Mouse (Mus musculus) frontal cortex, postnatal 25 days (tissue): ENCODE results near the gene Map3k13.

Source experiments
- DNase-seq, 2 experiments: peaks; one replicate each; pipeline ENCODE4 v3.0.0; 2022; ENCODE audit warnings: low spot score in 2 of 2

Map3k13 gene

GRCm38 (mm10) chr16:21852374-21852773 lies 58.2 kb downstream of the Map3k13 start:
- no peak for DNase-seq

- no peak for DNase-seq
These were observed 59.3 kb downstream of the Map3k13 start for GRCm38 (mm10) chr16:21853446-21853941.

GRCm38 (mm10) chr16:21854589-21855284 lies 60.6 kb downstream of the Map3k13 start:
- no peak for DNase-seq

- no peak for DNase-seq
These were observed 62.0 kb downstream of the Map3k13 start for GRCm38 (mm10) chr16:21856134-21856533.

- no peak for DNase-seq
These were observed 63.0 kb downstream of the Map3k13 start for GRCm38 (mm10) chr16:21857126-21857644.

- DNase-seq, result no peak
These were observed 64.0 kb downstream of the Map3k13 start for GRCm38 (mm10) chr16:21858163-21858562.

DNA sequence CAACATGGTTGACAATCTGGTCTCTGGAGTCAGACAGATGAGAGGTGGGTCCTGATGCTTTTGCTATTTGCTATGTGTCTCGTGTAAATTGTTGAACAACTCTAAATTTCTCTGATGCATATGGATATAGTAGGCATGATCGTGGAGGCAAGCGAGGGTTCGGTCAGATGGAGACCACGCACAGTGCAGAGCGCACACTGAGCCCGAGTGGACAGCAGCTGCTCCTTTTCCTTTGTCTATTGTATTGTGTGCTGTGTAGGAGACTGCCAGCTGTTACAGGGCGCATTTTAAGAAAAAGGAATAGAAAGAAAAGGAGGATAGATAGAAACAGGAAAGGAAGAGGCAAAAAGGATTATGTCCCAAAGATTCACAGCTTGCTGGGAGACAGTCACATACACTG lies 64.7 kb downstream of the Map3k13 start:
- no peak for DNase-seq

- no peak for DNase-seq
These were observed 68.3 kb downstream of the Map3k13 start for GRCm38 (mm10) chr16:21862448-21862847.

- DNase-seq, result no peak
These were observed 71.3 kb downstream of the Map3k13 start for GRCm38 (mm10) chr16:21865250-21865982.

DNA sequence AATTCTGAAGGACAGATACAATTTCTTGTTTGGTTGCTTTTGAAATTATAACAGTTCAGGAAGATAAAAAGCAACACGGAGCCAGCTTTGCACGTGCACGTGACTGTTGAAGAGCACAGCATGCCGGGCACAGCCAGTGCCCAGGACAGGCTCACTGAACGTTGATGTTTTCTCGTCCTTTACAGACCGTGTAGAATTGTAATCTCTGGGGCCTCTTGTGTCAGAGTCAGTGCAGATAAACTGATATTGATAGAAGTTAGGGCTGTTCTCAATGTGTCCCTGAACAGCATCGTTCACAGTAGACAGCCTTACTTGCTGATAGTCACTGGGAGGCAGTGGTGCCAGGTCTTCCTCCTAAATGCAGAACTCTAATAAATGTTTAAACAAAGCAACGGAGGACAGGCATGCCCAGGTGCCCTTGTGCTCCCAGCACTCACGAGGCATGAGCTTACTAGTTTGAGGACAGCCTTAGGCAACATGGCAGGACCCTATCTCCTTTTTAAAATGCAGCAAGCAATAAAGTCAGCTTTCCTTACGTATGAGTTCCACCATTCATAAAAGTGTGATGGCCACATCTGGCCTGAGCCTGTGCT lies 71.9 kb downstream of the Map3k13 start:
- no peak for DNase-seq

DNA sequence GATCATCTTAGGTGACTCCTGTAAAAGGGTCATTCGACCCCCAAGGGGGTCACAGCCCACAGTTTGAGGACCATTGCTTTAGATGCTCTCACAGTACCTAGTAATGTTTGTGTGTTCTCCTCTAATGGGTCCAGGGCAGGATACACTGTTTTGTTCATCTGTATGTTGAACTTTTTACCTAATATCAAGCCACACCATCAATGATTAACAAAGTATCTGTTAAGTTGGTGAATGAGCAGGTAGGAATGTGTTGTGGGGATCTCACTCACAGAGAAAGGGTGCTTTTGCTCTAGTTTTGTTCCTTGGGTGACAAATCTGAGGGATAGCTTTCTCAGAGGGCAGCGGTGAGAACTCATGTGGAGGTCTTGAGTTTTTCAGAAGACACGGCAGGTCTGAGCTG lies 73.6 kb downstream of the Map3k13 start:
- no peak for DNase-seq

GRCm38 (mm10) chr16:21868651-21869050 lies 74.5 kb downstream of the Map3k13 start:
- DNase-seq, result no peak

DNA sequence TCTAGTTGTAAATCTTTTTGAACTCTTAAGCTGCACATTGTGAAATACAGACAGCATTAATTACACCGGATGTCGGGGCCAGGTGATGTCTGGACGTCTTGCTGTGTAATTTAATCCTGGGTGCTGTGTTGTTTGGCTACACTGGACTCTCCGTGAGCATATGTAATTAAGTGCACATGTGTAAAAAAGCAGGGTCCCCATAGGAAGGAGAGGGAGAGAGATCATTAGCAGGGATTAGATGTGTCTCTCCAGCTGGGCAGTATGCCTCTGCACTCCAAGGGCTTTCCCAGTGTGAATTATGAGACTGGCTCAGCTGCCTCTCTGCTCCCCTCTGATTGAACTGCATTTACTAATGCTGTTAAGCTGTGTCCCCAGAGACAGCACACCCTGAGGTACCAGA lies 75.7 kb downstream of the Map3k13 start:
- DNase-seq, result no peak

DNA sequence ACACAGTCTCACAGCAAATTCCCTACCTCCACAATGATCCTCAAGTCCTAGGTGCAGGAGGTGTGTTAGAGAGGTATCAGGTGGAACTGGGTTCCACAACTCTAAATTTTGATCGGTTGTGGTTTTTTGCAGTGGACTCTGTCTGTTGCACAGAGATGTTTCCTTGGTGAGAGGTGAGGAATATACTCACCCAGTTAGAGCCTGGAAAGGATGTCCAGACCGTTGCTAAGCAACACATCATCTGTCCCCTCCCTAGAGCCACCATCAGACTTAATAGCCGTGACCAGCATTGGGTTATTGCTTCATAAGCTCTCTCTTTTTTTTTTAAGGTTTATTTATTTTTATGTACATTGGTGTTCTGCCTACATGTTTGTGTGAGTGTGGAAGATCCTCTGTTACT lies 83.6 kb downstream of the Map3k13 start:
- no peak for DNase-seq

DNA sequence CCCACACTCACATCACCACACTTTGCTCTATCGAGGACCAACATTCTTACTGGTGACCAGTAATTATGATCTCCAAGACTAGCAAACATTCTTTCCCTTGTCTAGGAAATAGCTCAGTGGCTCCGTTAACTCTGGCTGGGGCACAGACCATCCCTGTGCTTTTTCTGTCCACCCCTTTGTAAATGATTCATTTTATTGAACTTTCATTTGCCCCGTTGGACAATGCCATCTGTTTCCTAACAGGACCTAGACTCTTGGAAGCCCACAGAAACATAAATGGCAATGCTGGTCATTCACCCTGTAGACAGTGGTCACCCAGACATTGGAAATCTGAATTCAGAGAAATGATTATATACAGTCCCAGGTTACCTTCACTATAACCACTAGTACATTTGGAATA lies 84.7 kb downstream of the Map3k13 start:
- DNase-seq, result no peak

DNA sequence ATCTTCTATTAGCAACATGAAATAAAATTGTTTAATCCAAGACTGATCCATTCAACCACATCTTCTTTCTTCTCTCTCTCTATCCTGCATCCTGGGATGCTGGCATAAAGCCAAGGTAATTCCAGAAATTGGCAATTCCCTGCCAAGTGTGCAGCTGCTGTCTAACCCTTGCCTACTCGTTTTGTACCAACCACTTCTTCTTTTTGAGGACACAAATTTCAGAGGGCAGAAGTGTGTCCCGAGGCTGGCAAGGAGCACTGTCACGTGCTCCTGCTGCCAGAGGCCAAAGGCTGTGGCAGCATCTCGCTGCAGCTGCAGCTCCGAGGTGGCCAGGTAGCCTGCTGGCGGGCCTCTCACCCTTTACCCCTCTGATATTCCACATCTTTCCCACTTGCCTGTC lies 87.0 kb downstream of the Map3k13 start:
- no peak for DNase-seq

DNA sequence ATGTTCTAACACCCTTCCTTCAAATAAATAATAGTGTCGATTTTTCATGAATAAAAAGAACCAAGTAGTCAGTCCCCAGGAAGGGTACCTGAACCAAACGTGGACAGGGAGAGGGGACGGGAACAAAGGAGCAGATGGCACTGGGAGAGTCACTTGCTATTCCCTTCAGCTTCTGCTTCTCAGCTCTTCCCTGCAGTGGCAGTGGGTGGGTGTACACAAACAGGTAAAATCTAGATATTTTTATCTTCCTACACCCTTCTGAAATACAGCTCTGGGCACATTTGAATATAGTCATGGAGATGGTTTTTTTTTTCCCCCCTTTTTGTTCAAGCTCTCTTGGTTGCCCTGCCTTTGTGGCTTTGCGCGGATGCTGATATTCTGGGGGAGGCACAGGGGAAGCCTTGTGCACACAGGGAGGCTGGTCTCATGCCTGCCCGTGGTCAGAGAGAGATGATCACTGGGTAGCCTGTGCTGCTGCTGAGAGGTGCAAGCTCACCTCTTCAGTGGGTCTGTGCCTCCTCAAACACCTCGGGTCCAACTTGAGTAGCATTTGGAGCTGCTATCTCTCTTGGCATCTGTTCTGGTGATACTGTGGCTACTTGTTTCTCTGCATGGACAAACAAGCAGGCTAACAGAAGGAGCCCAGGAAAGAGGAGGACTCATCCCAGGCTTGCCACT lies 87.6 kb downstream of the Map3k13 start:
- DNase-seq, result no peak

- DNase-seq, result no peak
These were observed 93.5 kb downstream of the Map3k13 start for GRCm38 (mm10) chr16:21887601-21888000.

- no peak for DNase-seq
These were observed 99.7 kb downstream of the Map3k13 start for GRCm38 (mm10) chr16:21893890-21894289.

DNA sequence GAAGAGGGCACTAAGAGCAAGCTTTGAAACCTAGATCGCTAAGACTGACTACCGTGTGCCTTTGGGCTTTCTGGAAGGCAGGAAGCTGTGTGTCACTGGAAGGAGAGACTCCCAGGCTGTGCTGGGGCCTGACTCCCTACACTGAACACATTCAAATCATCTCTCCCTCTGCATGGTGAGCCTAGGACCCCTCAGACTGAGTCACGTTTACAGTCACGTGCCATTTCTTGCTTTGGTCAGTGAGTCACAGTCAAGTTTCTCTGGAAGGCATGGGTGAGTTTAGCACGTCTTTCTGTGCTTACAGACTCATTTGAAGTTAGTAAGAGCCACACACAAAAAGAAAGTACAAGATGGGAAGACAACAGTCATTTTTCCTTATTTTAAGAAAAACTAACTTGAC lies 107.1 kb downstream of the Map3k13 start:
- DNase-seq, result no peak

- DNase-seq, result no peak
These were observed 110.5 kb downstream of the Map3k13 start for GRCm38 (mm10) chr16:21904636-21905035.

DNA sequence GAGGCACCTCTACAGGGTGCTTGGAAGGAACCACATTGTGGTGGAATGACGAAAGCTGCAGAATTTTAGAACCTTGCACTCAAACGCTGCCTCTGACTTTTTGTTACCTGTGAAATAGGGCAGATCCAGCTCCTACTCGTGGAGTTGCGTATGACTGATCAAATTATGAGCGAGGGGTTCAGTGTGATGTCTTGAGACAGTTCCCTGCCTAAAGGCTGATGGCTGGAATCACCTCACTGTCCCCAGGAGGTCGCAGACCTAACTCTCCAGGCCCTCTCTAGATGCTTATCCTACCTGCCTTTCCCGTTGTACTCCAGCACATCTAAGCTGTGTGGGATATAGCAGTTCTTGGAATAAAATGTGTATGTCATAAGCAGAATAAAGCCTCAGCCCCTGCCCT lies 111.8 kb downstream of the Map3k13 start:
- DNase-seq, result no peak
